Mouse (Mus musculus) forebrain, embryonic 12.5 days (tissue): Measurements from ENCODE around the gene Slc45a1. TPM values are rescaled to one million over a fixed set of nuclear protein-coding genes. Genes with fewer than 3 reads are reported as not detected.
A peak's percentile ranks its signal among the peaks of the same experiment; 100 is the strongest.

ENCODE experiments used
- ATAC-seq: fragments of 200-750 bp; cut with Nextera tagmentation; 2 replicates; pipeline ENCODE4 v1.8.0; 2017; ENCODE audit warnings: moderate TSS enrichment; ENCODE audit not compliant: low FRiP score
- H3K27ac ChIP-seq: fragments of 300-500 bp; sonication (generic); 2 replicates; pipeline ENCODE4 v1.5.1; 2016; ENCODE audit warnings: mild to moderate bottlenecking
- H3K27me3 ChIP-seq: fragments of 300-500 bp; sonication (generic); 2 replicates; pipeline ENCODE4 v1.6.1; 2016; ENCODE audit warnings: mild to moderate bottlenecking
- H3K36me3 ChIP-seq: fragments of 300-500 bp; sonication (generic); replicated peaks from 2 replicates; pipeline ENCODE4 v1.6.1; 2016; ENCODE audit warnings: mild to moderate bottlenecking
- H3K4me1 ChIP-seq: fragments of 300-500 bp; sonication (generic); 2 replicates; pipeline ENCODE4 v1.6.1; 2016
- H3K4me2 ChIP-seq: fragments of 300-500 bp; sonication (generic); 2 replicates; pipeline ENCODE4 v1.6.1; 2016; ENCODE audit warnings: mild to moderate bottlenecking, moderate library complexity
- H3K4me3 ChIP-seq: fragments of 300-500 bp; sonication (generic); replicated peaks from 2 replicates; pipeline ENCODE4 v1.5.1; 2016; ENCODE audit warnings: mild to moderate bottlenecking
- H3K9ac ChIP-seq: fragments of 300-500 bp; sonication (generic); 2 replicates; pipeline ENCODE4 v1.6.1; 2016; ENCODE audit warnings: mild to moderate bottlenecking
- H3K9me3 ChIP-seq: fragments of 300-500 bp; sonication (generic); 2 replicates; pipeline ENCODE4 v1.6.1; 2016
- WGBS: fragments of 180-500 bp; shearing (Covaris S2); methylation state at CpG from one replicate; pipeline ENCODE4 v1.1.7; 2016; 5-methylcytosine and 5-hydroxymethylcytosine counted together
- polyA plus RNA-seq: library from polyadenylated mRNA; unstranded; fragments of >200 nt; fragmentation: Nextera tagmentation; extraction: Ambion mirVana; gene quantifications from 2 replicates; pipeline ENCODE4 v1.2.1, GENCODE M21; 2016

Gene Slc45a1
- polyA plus RNA-seq, result 7.3 and 9.5 TPM in 2 replicates

DNA sequence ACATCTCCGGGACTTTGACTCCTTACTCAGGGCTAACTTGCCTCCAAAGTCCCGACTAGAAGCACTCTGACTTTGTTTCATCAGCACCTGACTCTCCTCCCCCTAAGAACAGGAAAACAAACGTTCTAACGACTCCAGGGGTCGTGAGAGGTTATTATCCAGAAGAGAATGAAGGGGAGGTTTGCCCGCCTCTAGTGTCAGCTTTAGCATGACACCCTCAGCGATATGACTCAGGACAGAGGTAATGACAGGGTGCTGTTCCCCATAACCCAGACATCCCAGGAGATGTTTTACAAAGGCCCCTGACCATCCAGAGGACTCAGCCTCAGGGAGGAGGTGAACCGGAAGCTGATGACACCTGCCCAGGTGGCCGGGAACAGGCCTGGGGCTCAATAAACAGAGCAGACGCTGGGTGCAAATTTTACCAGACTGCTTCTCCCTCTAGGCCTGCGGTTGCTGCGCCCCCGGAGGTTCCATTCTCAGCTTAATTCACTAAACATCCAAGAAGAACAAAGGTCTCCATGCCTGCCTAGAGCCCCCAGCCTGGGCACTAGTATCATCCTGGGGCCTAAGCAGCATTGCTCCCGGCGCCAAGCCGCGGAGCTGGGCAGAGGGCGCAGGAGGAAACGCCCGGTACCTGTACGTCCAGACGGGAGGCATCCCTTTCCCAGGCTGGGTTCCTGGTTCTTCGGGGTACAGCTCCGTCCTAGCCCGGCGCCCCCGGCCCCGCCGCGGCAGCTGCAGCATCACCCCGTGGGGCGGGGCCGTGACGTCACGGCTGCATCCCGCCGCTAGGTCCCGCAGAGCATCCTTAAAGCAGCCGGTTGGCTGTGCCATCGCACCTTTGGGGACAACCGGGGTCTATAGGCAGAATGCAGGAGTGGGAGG is at the start of gene Slc45a1:
Gene Slc45a1 (minus strand): TSS at position 785 of the 888 bp plus-strand sequence.
- H3K27ac ChIP-seq, result no peak within 1 kb of the TSS
- H3K4me1 ChIP-seq, result peaks cover 7% of the 10 kb centered on the region; the same call in 1 of the 2 replicates
- H3K4me3 ChIP-seq, result peak within 1 kb of the TSS; percentile 52
- no peaks in the 10 kb centered on the region for H3K36me3 ChIP-seq
- peak within 1 kb of the TSS; percentile 53 for H3K9ac ChIP-seq
- 5% methylated on average over 41 of the region's 41 CpGs for WGBS
- ATAC-seq, result peak; percentile 78
- H3K27me3 ChIP-seq, result peaks cover 35% of the 10 kb centered on the region
- peak within 1 kb of the TSS; percentile 71 for H3K4me2 ChIP-seq
- no peaks in the 10 kb centered on the region for H3K9me3 ChIP-seq

DNA sequence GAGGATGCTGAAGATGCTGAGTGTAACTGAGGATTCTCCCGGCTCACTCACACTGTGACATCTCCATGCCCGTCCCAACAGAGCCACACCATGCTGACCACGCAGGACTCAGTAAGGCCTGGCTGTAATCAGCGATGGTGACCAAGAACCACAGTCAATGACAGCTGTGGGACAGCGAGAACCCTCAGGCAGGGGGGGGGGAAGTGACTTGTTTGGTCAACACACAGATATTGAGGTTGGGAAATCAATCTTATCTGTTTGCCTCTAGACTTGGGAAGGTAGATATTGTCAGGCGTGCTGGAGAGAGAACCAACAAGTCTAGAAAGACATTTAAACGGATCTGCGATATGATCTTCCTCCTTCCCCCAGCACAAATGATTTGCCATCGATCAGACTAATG is 48.9 kb upstream of the Slc45a1 start:
- Histone ChIP-seq H3K4me3 (no peak overlapping the region), H3K9me3 (no peaks in the 10 kb centered on the region), H3K36me3 (no peaks in the 10 kb centered on the region), H3K27me3 (no peaks in the 10 kb centered on the region; the same call in 1 of the 2 replicates), H3K27ac (no peak overlapping the region), H3K9ac (no peak overlapping the region), H3K4me2 (no peak overlapping the region), H3K4me1 (no peaks in the 10 kb centered on the region)
- no peak for ATAC-seq
- 96% methylated on average over 9 of the region's 9 CpGs for WGBS

DNA sequence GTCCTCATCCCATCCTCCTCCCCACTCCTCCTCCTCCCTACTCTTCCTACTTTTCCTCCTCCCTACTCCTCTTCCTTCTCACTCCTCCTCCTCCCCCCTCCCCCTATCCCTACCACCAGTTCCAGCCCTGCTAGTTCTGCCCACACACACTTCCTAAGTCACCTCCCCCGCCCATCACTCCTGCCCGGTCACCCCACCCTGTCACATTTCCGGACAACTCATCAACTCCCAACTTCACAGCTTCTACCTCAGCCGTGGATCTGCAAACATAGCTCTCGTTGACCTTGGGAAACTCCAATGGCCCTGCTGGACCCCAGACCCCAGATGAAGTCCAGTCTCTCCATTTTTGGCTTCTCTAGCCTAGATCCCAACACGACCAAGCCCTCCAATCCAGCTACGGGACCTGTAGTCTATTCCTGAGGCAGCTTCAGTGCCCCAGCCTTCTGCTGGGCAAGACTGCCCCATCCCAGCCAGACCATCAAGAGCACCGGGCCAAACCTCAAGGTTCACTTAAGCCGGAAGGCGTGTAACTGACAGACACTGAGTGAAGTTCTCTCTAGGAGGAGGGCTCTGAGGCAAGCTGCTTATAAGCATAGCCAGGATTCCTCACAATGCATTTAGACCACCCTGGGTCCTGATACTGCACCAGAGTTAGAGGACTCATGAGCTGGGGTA is 42.6 kb upstream of the Slc45a1 start:
- no peak overlapping the region for H3K27ac ChIP-seq
- ATAC-seq, result no peak

DNA sequence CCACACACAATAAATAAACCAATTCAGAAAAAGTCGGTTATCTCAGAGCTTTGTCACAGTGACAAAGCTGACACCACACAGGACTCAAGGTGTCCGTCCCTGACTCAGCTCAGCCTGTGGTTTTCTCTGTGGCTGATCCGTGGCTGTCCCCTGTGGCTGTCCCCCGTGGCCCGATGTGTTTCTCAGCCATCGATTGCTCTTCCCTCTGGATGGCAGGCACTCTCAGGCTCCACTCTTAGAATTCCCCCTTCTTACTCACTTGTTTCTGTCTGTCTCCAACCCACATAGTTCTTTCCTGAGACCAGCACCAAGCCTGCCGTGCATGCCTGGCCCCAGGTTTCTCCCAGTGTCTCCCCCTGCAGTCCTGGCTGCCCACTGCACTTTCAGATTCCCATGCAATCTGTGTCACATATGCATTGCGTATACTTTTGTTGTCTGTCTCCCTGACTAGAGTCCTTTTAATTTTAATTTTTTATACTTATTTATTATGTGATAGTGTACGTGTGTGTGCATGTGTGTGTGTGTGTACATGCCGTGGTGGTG is 41.0 kb upstream of the Slc45a1 start:
- H3K9me3 ChIP-seq, result no peaks in the 10 kb centered on the region
- no peak overlapping the region for H3K4me3 ChIP-seq
- no peaks in the 10 kb centered on the region for H3K36me3 ChIP-seq
- no peak overlapping the region for H3K9ac ChIP-seq
- ATAC-seq, result no peak
- H3K27me3 ChIP-seq, result no peaks in the 10 kb centered on the region; the same call in 1 of the 2 replicates
- 74% methylated on average over 10 of the region's 10 CpGs for WGBS
- H3K4me1 ChIP-seq, result no peaks in the 10 kb centered on the region
- H3K4me2 ChIP-seq, result no peak overlapping the region
- H3K27ac ChIP-seq, result no peak overlapping the region

More for the DNA sequence above, 42.6 kb upstream of the Slc45a1 start:
- Histone ChIP-seq H3K4me1 (no peaks in the 10 kb centered on the region), H3K4me2 (no peak overlapping the region), H3K4me3 (no peak overlapping the region), H3K36me3 (no peaks in the 10 kb centered on the region), H3K9ac (no peak overlapping the region), H3K27me3 (no peaks in the 10 kb centered on the region; the same call in 1 of the 2 replicates), H3K9me3 (no peaks in the 10 kb centered on the region)
- 85% methylated on average over 10 of the region's 10 CpGs for WGBS

DNA sequence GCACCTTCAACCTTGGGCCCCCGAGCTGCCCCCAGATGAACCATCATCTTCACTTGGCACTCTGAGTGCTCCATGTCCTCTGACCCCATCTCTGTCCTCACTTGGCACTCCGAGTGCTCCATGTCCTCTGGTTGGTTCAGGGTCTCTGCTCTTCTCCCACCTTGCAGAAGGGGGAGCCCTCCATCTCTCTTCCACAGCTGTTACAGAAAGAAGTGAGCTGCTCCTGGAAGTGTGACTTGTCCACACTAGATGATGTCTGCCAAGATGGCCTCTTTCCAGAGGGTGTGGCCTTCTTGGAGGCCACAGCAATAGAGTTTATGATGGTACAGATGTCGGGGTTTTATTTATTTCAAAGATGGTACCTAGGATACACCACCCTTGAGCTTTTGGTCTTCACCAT is 38.8 kb upstream of the Slc45a1 start:
- Histone ChIP-seq H3K9ac (no peak overlapping the region), H3K4me2 (no peak overlapping the region), H3K36me3 (no peaks in the 10 kb centered on the region), H3K27me3 (no peaks in the 10 kb centered on the region; the same call in 1 of the 2 replicates), H3K27ac (no peak overlapping the region), H3K9me3 (no peaks in the 10 kb centered on the region), H3K4me3 (no peak overlapping the region), H3K4me1 (peaks cover 10% of the 10 kb centered on the region; the same call in 1 of the 2 replicates)
- no peak for ATAC-seq
- 84% methylated on average over 3 of the region's 3 CpGs for WGBS

DNA sequence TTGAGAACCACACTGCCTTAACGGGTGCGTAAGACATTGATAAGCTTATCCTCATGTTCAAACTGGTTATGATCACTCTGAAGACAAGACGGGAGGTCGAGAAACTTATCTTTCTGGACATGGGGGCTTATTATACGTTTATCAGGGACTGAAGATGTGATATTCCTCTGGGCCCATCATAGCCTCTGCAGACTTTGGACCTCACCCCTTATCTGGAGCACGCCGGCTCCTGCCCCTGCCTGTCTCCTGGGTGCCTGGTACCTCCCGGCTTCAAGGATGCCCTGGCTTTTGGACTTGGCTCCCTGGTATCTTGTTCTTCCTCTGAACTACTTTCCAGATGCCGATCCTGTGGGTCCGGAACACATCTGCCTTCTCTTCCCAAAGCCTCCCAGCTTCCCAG is 37.6 kb upstream of the Slc45a1 start:
- no peak for ATAC-seq
- Histone ChIP-seq H3K4me3 (no peak overlapping the region), H3K36me3 (no peaks in the 10 kb centered on the region), H3K9ac (no peak overlapping the region), H3K27me3 (no peaks in the 10 kb centered on the region; the same call in 1 of the 2 replicates), H3K4me1 (peaks cover 17% of the 10 kb centered on the region; the same call in 1 of the 2 replicates), H3K27ac (no peak overlapping the region), H3K4me2 (no peak overlapping the region), H3K9me3 (no peaks in the 10 kb centered on the region)
- 93% methylated on average over 10 of the region's 10 CpGs for WGBS

DNA sequence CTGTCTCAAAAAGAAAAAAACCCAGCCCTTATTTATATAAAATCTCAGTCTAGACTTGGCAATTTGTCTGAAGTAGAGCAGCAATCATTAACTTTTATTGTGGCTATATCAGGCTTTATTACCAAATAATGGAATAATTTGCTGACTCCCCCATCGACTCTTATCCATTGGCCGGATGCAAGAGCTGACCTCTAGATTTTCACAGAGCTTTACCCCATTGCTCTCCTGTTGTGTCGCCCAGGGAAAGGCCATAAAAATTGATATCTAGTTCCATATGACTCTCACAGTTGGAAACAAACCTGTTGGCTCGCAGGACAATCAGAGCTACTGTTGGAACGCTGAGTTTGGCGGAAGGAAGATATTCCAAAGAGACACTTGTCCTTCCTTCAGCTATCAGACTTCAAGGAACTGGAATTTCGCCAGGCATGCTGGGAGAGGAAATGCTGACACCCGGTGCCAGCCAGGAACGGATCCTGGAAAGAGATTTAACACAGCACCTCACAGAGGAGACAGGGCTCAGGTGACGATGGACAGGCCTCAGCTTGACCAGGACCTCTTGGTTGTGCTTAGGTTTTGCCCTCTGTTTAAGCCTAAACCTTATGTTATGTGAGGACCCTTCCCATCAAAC is 35.3 kb upstream of the Slc45a1 start:
- Histone ChIP-seq H3K9me3 (no peaks in the 10 kb centered on the region), H3K4me3 (no peak overlapping the region), H3K36me3 (no peaks in the 10 kb centered on the region), H3K4me1 (peaks cover 17% of the 10 kb centered on the region; the same call in 1 of the 2 replicates), H3K9ac (no peak overlapping the region), H3K4me2 (no peak overlapping the region), H3K27ac (no peak overlapping the region), H3K27me3 (no peaks in the 10 kb centered on the region; the same call in 1 of the 2 replicates)
- no peak for ATAC-seq
- WGBS, result 87% methylated on average over 10 of the region's 10 CpGs

DNA sequence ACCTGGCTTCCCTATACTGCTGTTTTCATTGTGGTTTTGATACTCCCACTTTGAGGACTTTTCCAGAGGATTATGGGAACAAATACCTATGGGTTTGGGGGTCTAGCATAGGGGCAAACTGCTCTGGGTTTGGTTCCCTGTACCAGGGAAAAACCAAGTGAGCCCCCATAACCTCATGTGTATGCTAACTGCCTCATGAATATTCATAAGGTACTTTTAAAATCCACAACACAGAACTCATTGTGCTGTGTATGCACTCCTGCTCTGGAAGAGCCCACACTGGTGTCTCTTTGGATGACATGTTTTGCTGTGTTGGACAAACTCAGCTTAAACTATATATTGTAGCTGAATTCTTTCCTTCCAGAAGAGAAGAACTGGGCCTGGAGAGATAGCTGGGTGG is 34.6 kb upstream of the Slc45a1 start:
- no peak overlapping the region for H3K27ac ChIP-seq

DNA sequence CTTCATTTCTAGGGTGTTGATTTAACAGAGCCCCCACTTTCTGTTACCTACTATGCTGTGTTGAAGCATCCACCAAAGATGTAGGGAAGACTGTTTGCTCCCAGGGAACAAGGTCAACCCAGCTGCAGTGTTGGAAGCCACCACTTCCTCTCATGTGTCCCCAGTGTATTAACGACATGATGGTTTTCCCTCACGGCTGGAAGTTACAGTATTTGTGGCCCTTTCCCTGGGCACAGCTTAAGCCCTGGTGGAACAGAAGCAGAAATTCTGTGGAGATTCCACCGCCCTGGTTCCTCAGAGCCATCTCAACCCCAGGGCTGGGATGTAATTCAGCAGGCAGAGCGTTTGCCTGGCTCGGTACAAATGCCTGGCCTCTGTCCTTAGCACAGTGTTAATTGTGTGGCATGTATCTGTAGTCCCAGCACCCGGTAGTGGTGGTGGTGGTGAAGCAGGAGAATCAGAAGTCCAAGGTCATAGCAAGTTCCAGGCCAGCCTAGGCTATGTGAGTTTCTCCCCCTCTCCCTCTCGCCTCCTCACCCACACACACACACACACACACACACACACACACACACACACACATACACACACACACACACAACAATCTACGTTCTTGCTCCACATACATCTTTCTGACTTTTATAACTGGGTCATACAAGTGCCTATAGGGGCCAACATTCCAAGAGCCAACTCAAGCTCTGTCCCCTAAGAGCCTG is 34.0 kb upstream of the Slc45a1 start:
- no peak overlapping the region for H3K4me3 ChIP-seq
- H3K27ac ChIP-seq, result no peak overlapping the region
- H3K36me3 ChIP-seq, result no peaks in the 10 kb centered on the region
- H3K4me2 ChIP-seq, result no peak overlapping the region
- H3K4me1 ChIP-seq, result peaks cover 17% of the 10 kb centered on the region; the same call in 1 of the 2 replicates
- no peak overlapping the region for H3K9ac ChIP-seq
- no peak for ATAC-seq
- H3K27me3 ChIP-seq, result no peaks in the 10 kb centered on the region; the same call in 1 of the 2 replicates
- WGBS, result 71% methylated on average over 8 of the region's 8 CpGs
- H3K9me3 ChIP-seq, result no peaks in the 10 kb centered on the region

More for the DNA sequence above, 34.6 kb upstream of the Slc45a1 start:
- no peaks in the 10 kb centered on the region for H3K36me3 ChIP-seq
- peaks cover 17% of the 10 kb centered on the region; the same call in 1 of the 2 replicates for H3K4me1 ChIP-seq
- H3K4me2 ChIP-seq, result no peak overlapping the region
- H3K4me3 ChIP-seq, result no peak overlapping the region
- no peak for ATAC-seq
- H3K9me3 ChIP-seq, result no peaks in the 10 kb centered on the region
- H3K27me3 ChIP-seq, result no peaks in the 10 kb centered on the region; the same call in 1 of the 2 replicates
- no peak overlapping the region for H3K9ac ChIP-seq

DNA sequence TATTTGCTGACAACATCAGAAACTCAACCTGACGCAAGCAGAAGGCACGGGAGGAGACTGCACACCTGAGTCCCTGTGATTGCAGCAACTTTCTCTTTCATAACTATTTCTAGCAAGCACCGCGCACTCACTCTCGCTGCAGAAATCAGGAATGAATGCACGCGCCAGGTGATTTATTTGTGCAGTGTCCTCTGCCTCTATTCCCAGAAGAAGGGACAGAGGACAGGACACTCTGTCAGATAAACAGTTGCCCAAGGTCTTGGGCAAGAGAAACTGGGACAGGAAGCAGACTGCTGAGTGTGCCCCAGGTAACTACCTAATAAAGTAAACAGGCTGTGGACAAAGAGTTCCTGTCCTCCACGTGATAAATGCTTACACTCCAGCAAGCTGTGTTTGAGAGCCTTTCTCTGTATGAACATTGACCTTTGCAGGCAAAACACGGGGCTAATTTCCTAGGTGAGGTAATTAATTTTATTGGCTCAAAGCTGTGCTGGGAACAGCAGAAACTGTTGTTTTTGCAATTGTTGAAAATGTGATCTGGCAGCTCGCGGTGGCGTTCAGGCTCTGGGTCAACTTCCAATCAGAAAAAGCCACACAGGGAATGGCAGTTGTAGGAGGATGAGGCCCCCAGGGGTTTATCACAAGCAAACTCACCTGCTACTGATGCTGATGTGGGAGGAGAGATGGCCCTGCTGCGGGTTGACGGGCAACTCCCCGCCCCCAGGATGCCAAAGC is 33.2 kb upstream of the Slc45a1 start:
- peaks cover 17% of the 10 kb centered on the region; the same call in 1 of the 2 replicates for H3K4me1 ChIP-seq
- no peak overlapping the region for H3K9ac ChIP-seq
- no peak overlapping the region for H3K4me3 ChIP-seq
- WGBS, result 64% methylated on average over 15 of the region's 15 CpGs
- ATAC-seq, result no peak
- H3K4me2 ChIP-seq, result no peak overlapping the region
- H3K9me3 ChIP-seq, result no peaks in the 10 kb centered on the region
- H3K36me3 ChIP-seq, result no peaks in the 10 kb centered on the region
- no peak overlapping the region for H3K27ac ChIP-seq
- no peaks in the 10 kb centered on the region; the same call in 1 of the 2 replicates for H3K27me3 ChIP-seq

DNA sequence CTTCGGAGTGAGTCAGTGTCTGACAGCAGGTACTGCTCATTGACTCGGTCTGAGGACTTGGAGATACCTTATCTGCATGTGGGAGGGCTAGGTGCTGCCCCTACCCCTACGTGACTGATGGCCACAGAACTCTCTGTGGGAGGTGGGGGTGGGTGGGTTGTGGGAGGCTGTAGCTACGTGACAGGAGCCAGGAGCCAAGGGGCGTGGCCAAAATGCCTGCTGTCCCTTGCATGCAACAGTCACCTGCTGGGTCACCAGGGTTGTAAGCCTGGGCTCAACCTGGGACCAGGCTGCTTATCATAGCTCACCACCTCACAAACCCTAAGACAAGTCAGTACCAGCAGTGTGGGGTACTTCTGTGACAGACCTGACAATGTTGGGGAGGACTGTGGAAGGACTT is 28.4 kb upstream of the Slc45a1 start:
- no peak overlapping the region for H3K4me2 ChIP-seq
- no peak overlapping the region for H3K27ac ChIP-seq
- H3K9me3 ChIP-seq, result no peaks in the 10 kb centered on the region
- H3K4me3 ChIP-seq, result no peak overlapping the region
- no peak overlapping the region for H3K9ac ChIP-seq
- ATAC-seq, result no peak
- WGBS, result 84% methylated on average over 5 of the region's 5 CpGs
- 0 out of 2 replicates have a peak, but pooled peaks cover 6% of the 10 kb centered on the region for H3K27me3 ChIP-seq
- H3K36me3 ChIP-seq, result no peaks in the 10 kb centered on the region
- peaks cover 14% of the 10 kb centered on the region for H3K4me1 ChIP-seq
